Mouse (Mus musculus): ENCODE measurements around the gene Ssbp3. TPM values are rescaled to one million over a fixed set of nuclear protein-coding genes. Genes with fewer than 3 reads are reported as not detected.

Ssbp3 gene
- polyA plus RNA-seq, 1 experiment from 2014 or later: 171 TPM

DNA sequence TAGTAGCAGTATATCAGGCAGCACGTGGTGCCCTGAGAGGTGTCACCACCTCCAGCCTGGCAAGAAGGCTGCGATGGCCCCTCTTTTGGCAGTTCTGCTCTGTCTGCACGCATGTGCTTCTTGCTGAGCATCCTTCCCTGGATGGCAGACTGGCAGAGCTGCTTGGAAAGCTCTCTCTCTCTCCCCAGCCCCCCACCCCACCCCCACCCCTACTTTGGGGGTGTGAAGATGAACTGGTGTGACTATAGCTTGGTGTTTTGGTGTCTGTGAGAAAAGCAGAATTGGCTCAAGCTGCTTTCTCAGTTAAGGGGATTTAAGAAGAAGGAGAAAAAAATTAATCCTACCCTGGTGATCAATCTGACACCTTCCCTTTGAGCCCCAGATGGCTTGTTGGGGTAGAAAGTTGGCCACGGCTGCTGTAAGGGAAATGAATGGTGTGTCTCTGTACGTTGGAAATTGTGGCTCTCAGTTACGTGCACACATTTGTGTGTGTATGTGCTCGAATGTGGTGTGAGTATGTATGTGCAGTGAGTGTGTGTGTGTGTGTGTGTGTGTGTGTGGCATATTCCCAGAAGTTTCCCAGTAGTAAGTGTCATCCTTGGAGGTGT is 73.5 kb downstream of the Ssbp3 start:
- Histone ChIP-seq H3K36me3 (peaks cover 13% of the 10 kb centered on the region; the same call in 1 of the 2 replicates), H3K4me2 (replicated peaks) (no peak overlapping the region), H3K9me3 (no peaks in the 10 kb centered on the region), H3K4me1 (peaks cover 99% of the 10 kb centered on the region), H3K9ac (0 out of 2 replicates have a peak overlapping the region, but pooled peaks have one; percentile 19), H3K27ac (0 out of 2 replicates have a peak overlapping the region, but pooled peaks have one; percentile 10), H3K4me3 (no peak overlapping the region), H3K27me3 (no peaks in the 10 kb centered on the region)
- ATAC-seq (ENCODE audit: low FRiP score, low read depth): no peak
- 42% methylated on average over 7 of the region's 7 CpGs for WGBS

DNA sequence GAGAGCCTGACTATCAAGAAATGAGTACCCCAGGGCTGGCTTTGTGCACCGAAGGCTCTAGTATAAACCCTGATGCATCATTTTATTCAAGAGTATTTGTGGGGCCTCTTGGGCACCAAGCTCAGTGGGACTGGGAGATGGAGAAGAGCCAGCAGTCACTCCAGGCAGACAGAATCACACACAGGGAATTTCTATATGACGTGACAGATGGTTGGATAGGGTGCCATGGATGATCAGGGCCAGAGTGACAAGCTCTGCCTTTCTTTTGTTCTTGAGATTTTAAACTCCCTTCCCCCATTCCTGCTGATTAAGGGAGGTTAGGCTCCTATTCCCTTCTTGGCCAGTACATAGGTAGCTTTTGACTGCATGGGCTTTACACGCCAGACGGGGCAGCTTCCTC is 74.8 kb downstream of the Ssbp3 start:
- Histone ChIP-seq H3K9ac (no peak overlapping the region), H3K9me3 (no peaks in the 10 kb centered on the region), H3K27me3 (no peaks in the 10 kb centered on the region), H3K36me3 (peaks cover 7% of the 10 kb centered on the region; the same call in 1 of the 2 replicates), H3K4me1 (peaks cover 93% of the 10 kb centered on the region), H3K4me2 (replicated peaks) (no peak overlapping the region), H3K27ac (no peak overlapping the region), H3K4me3 (no peak overlapping the region)
- WGBS: 72% methylated on average over 4 of the region's 4 CpGs
- ATAC-seq (ENCODE audit: low FRiP score, low read depth): no peak

DNA sequence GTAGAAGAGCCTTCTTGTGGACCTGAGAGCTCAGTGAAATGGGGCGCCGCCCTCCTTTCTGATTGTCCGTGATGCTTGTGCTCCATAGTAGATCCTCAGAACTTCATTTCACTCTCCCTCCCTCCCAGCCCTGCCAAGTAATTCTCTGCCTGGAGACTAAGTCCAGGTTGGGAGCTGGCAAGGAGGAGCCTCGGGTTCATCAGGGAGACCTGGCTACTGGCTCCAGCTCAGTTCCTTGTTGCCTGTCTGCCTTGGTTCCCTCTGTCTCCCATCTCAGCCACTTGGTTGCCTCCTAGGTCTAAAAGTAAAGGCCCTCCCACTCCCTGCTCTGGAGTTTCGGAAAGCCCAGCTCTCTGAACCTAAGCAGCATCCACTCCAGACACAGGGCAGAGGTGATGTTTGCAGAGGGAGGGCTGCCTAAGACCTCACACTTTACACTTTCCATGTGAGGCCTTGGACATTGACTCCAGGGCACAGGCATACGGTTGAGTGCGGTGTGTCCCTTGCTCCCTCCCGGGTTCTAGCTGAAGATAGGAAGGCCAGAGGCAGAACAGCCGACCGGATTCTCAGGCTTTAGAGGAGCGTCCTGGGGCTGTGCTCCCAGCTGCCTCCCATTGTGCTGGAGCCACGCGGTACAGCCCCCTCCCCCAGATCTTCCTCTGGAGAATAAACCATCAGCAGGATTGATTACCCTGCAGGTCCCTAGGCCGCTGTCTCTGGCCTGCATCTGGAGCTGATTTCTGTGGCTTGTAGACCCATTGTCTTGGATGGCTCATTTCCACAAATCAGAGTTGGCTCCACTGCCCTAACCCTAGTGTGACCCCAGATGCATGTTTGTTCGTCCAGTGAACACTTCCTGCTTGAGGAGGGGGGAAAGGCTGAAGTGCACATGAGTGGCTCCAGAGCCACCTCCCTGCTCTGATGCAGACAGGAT is 75.7 kb downstream of the Ssbp3 start:
- Histone ChIP-seq H3K4me3 (no peak overlapping the region), H3K27ac (peak overlapping the region; percentile 59; the same call in 1 of the 2 replicates), H3K4me1 (peaks cover 85% of the 10 kb centered on the region), H3K9ac (peak overlapping the region; percentile 39; the same call in 1 of the 2 replicates), H3K9me3 (no peaks in the 10 kb centered on the region), H3K4me2 (replicated peaks) (no peak overlapping the region; the same call in 1 of the 2 replicates), H3K36me3 (peaks cover 8% of the 10 kb centered on the region; the same call in 1 of the 2 replicates), H3K27me3 (no peaks in the 10 kb centered on the region)
- 25% methylated on average over 15 of the region's 15 CpGs for WGBS
- no peak for ATAC-seq (ENCODE audit: low FRiP score, low read depth)

DNA sequence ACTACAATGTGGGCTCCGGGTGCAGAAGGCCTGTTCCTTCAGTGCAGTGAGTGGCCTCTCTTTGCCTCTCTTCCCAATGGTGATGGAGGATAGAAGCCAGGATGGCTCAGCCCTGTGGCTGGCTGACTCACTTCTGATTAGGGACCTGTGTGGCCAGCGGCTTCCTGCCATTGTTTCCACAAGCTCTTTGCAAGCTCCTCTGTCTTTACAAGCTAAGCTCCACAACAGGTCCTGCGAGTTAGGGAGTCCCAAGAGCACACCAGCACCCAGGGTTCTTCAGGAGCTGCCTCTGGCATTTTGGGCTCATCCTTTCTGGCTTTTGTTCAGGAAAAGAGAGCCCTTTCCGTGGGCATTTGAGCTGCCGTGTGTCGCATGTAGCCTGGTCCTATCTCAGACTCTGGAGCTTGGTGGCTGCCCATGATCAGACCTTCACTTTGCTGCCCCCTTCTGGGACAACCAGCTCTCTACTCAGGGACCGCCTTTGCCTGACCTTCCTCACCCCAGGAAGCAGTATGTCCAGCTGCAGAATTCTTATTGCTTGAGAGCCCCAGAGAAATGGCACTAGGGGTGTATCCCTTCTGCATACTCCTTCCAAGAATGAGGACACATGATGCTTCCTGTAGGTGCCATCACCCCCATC is 77.3 kb downstream of the Ssbp3 start:
- Histone ChIP-seq H3K4me1 (peaks cover 74% of the 10 kb centered on the region), H3K9ac (no peak overlapping the region), H3K4me3 (no peak overlapping the region), H3K9me3 (no peaks in the 10 kb centered on the region), H3K4me2 (replicated peaks) (peak overlapping the region; percentile 5; the same call in 1 of the 2 replicates), H3K36me3 (peaks cover 14% of the 10 kb centered on the region; the same call in 1 of the 2 replicates), H3K27me3 (no peaks in the 10 kb centered on the region), H3K27ac (peak overlapping the region; percentile 58; the same call in 1 of the 2 replicates)
- ATAC-seq (ENCODE audit: low FRiP score, low read depth): no peak
- WGBS: 35% methylated on average over 7 of the region's 7 CpGs

DNA sequence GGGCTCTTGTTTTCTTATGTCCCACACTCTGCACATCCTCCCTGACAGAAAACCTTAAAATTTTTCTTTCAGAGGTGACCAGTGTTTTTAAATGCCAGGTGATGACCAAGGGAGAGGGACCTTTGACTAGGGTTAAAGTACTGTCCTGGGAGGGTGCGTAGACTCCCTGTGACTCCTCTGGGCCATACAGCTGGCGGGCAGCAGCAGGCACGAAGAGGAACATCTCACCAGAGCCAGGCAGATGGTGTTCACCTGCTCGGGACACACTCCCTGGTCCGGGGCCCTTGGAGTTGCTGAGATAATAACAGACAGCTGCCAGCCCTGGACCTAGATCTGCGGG is 78.4 kb downstream of the Ssbp3 start:
- Histone ChIP-seq H3K4me2 (replicated peaks) (no peak overlapping the region), H3K27me3 (no peaks in the 10 kb centered on the region), H3K36me3 (peaks cover 14% of the 10 kb centered on the region; the same call in 1 of the 2 replicates), H3K9me3 (no peaks in the 10 kb centered on the region), H3K9ac (no peak overlapping the region), H3K27ac (peak overlapping the region; percentile 11; the same call in 1 of the 2 replicates), H3K4me3 (no peak overlapping the region), H3K4me1 (peaks cover 68% of the 10 kb centered on the region)
- 57% methylated on average over 6 of the region's 6 CpGs for WGBS
- ATAC-seq (ENCODE audit: low FRiP score, low read depth): no peak

DNA sequence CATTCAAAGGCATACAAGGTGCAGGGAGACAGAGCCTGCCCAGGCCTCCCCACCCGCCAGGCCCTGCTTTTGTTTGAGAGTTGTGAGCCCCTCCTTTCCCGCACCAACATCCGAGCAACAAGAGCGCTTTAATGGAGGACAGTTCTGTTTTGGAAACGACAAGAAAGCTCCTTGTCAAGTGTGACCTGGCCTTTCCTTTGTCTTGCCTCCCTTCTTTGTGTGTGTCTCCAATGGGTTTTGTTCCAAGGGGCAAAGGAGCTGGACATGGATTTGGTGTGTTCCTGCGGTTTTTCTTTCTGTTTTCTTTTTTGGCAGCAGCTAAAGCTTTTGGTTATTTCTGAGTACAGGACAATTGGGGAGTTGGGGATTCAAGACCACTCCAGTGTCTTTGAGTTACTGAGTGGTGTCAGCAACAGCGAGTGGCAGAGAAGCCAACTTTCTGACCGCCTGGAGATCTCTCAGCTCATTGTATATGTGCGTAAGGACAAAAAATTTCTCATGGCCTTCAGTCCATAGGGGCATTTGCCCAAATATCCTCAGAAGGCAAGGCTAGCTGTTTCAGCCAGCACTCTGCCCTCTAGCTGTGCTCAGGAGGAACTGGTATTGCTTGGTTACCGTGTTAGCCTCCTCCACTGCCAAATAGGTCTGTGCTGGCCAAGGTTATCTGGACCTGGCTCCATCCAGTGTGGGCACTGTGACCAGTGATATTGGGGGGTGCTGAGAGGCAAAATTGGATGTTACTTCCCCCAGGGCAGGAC is 78.9 kb downstream of the Ssbp3 start:
- H3K4me2 ChIP-seq (replicated peaks): no peak overlapping the region
- 72% methylated on average over 10 of the region's 10 CpGs for WGBS
- peaks cover 68% of the 10 kb centered on the region for H3K4me1 ChIP-seq
- peak overlapping the region; percentile 11; the same call in 1 of the 2 replicates for H3K27ac ChIP-seq
- H3K36me3 ChIP-seq: peaks cover 14% of the 10 kb centered on the region; the same call in 1 of the 2 replicates
- no peaks in the 10 kb centered on the region for H3K27me3 ChIP-seq
- no peaks in the 10 kb centered on the region for H3K9me3 ChIP-seq
- no peak for ATAC-seq (ENCODE audit: low FRiP score, low read depth)
- H3K9ac ChIP-seq: no peak overlapping the region
- H3K4me3 ChIP-seq: no peak overlapping the region

DNA sequence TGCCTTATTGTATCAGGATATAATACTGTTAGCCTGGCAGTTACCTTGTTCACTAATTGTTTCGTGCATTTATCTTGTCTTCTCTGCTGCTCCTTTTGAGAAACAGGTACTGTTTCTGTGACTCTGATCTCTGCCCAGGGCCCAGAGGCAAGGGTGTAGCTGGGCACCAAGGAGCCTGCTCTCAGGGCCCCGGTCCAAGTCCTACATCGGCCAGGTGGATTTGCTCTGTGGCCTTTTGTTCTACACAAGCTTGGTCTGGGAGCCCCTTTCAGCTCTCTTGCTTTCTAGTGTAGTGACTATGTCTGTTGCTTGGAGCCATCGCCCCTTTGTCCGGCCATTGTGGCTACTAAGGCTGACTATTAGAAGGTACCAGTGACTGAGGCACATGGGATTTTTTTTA is 82.6 kb downstream of the Ssbp3 start:
- Histone ChIP-seq H3K4me1 (peaks cover 70% of the 10 kb centered on the region), H3K9ac (no peak overlapping the region), H3K9me3 (no peaks in the 10 kb centered on the region), H3K27ac (no peak overlapping the region), H3K27me3 (no peaks in the 10 kb centered on the region), H3K4me2 (replicated peaks) (no peak overlapping the region), H3K4me3 (no peak overlapping the region), H3K36me3 (peaks cover 14% of the 10 kb centered on the region; the same call in 1 of the 2 replicates)
- ATAC-seq (ENCODE audit: low FRiP score, low read depth): no peak
- WGBS: 94% methylated on average over 5 of the region's 5 CpGs

DNA sequence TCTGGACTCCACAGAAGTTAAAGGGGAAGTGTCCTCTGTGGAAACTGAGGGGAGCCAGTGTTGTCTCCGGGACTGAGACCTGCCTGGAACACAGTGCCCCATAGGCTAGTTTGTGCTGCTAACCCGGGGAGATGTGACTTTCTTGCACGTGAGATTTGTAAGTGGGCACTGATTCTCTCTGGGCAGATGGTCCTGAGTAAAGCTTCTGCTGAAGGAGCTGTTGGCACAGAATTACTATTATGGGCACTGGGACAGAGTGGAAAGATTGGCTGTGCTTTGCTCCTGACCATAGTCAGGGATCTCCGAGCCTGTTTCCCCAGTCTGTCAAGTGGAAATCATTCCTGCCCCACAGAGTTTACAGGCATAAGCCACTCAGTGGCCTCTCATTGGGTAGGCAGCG is 83.8 kb downstream of the Ssbp3 start:
- Histone ChIP-seq H3K9me3 (no peaks in the 10 kb centered on the region), H3K27me3 (no peaks in the 10 kb centered on the region), H3K4me2 (replicated peaks) (no peak overlapping the region), H3K4me1 (peaks cover 68% of the 10 kb centered on the region), H3K36me3 (peaks cover 19% of the 10 kb centered on the region), H3K9ac (peak overlapping the region; percentile 39; the same call in 1 of the 2 replicates), H3K4me3 (no peak overlapping the region), H3K27ac (peak overlapping the region; percentile 22; the same call in 1 of the 2 replicates)
- no peak for ATAC-seq (ENCODE audit: low FRiP score, low read depth)
- 88% methylated on average over 5 of the region's 5 CpGs for WGBS

DNA sequence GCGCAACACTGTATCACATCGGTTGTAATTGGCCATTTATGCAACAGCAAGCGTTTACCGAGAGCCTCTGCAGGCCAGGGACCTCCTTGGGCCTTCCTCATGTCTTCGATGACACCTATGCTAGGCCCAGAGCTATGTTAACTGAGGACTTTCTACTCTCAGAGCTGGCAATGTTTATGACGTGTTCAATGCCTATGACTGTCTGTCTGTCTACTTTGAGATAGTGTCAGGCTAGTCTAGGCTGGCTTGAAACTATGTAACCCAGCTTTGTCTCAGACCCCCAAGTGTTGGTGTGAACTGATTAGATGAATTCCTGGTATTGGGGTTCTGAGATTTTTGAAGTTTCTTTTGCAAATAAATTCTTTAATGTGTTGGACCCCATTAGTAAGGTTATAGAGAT is 84.6 kb downstream of the Ssbp3 start:
- Histone ChIP-seq H3K9ac (no peak overlapping the region), H3K9me3 (no peaks in the 10 kb centered on the region), H3K4me3 (no peak overlapping the region), H3K36me3 (peaks cover 19% of the 10 kb centered on the region), H3K4me2 (replicated peaks) (no peak overlapping the region), H3K27ac (peak overlapping the region; percentile 22; the same call in 1 of the 2 replicates), H3K27me3 (no peaks in the 10 kb centered on the region), H3K4me1 (peaks cover 72% of the 10 kb centered on the region)
- ATAC-seq (ENCODE audit: low FRiP score, low read depth): no peak
- WGBS: 89% methylated on average over 6 of the region's 6 CpGs

DNA sequence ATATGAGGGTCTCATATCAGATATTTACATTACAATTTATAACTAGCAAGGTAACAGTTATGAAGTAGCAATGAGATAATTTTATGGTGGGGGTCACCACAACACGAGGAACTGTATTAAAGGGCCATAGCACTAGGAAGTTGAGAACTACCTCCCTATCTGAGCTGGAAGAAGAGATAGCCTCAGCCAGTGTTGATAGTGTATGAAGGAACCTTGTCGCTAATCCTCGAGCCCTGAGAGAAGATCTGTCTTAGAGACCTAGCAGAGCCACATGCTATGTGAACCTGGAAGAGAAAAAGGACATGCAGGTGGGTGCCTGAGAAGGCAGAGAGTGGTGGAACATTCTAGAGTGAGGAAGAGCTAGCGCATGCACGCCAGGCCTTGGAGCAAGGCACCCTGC is 85.0 kb downstream of the Ssbp3 start:
- 83% methylated on average over 5 of the region's 5 CpGs for WGBS
- H3K9me3 ChIP-seq: no peaks in the 10 kb centered on the region
- H3K27me3 ChIP-seq: no peaks in the 10 kb centered on the region
- no peak overlapping the region for H3K4me3 ChIP-seq
- H3K4me2 ChIP-seq (replicated peaks): no peak overlapping the region
- H3K36me3 ChIP-seq: peaks cover 19% of the 10 kb centered on the region
- H3K9ac ChIP-seq: no peak overlapping the region
- H3K4me1 ChIP-seq: peaks cover 76% of the 10 kb centered on the region
- peak overlapping the region; percentile 75; the same call in 1 of the 2 replicates for H3K27ac ChIP-seq
- no peak for ATAC-seq (ENCODE audit: low FRiP score, low read depth)

Measured in limb, embryonic 13.5 days (tissue).